Mouse (Mus musculus) thymus, adult 2 months (tissue): ENCODE measurements around the gene Fgfr1op.
"Not testable (repeated sequence)": the region's sequence is repeated elsewhere in the genome, so short reads cannot be mapped to it uniquely, and the experiment has no call there.

Experiments used
- CTCF ChIP-seq: fragments of 200-500 bp; IDR thresholded peaks from 2 replicates; pipeline ENCODE4 v1.5.1; 2012; ENCODE audit warnings: mild to moderate bottlenecking, control low read depth, low read length, moderate library complexity, borderline replicate concordance; ENCODE audit not compliant: control insufficient read depth, poor library complexity, insufficient read depth; ENCODE audit errors: extremely low read depth
- POLR2A ChIP-seq: fragments of 200-500 bp; IDR thresholded peaks from 2 replicates; pipeline ENCODE4 v1.6.1; 2012; ENCODE audit warnings: mild to moderate bottlenecking, low read length, control low read depth, moderate library complexity; ENCODE audit not compliant: control insufficient read depth, poor library complexity, insufficient read depth; ENCODE audit errors: extremely low read depth

DNA sequence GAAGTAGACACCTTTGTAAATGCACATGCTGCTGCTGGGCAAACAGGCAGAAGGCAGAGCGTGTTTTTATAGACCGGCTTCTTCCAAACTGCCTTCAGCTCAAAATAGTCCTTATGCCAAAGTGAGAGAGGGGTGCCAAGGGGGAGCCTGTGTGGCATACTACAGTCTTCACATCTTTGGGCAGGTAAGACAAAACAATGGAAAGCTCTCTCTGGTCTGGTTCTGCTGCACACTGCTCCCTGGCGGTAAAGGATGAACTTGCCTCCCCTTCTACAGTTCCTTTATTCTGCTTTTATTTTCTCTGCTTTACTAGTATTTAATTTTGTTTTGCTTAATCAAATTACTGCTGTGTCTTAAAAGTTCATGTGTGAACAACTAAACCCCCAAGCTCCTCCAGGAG lies 4.3 kb upstream of the Fgfr1op start:
- TF ChIP-seq CTCF, POLR2A: not testable (repeated sequence)
